Mouse (Mus musculus) neural tube, embryonic 15.5 days (tissue): ENCODE data around the gene Dab1. TPM values are rescaled to one million over a fixed set of nuclear protein-coding genes. Genes with fewer than 3 reads are reported as not detected.

ENCODE experiments used
- ATAC-seq: fragments of 200-750 bp; cut with Nextera tagmentation; 2 replicates; pipeline ENCODE4 v1.8.0; 2017; ENCODE audit warnings: mild to moderate bottlenecking, moderate TSS enrichment, moderate library complexity; ENCODE audit not compliant: low FRiP score
- H3K27ac ChIP-seq: fragments of 300-500 bp; sonication (generic); replicated peaks from 2 replicates; pipeline ENCODE4 v1.5.1; 2015; ENCODE audit warnings: mild to moderate bottlenecking, inconsistent platforms
- H3K27me3 ChIP-seq: fragments of 300-500 bp; sonication (generic); replicated peaks from 2 replicates; pipeline ENCODE4 v1.6.1; 2015; ENCODE audit warnings: inconsistent platforms
- H3K36me3 ChIP-seq: fragments of 300-500 bp; sonication (generic); 2 replicates; pipeline ENCODE4 v1.6.1; 2015; ENCODE audit warnings: inconsistent platforms
- H3K4me1 ChIP-seq: fragments of 300-500 bp; sonication (generic); 2 replicates; pipeline ENCODE4 v1.6.1; 2015; ENCODE audit warnings: inconsistent platforms
- H3K4me2 ChIP-seq: fragments of 300-500 bp; sonication (generic); 2 replicates; pipeline ENCODE4 v1.6.1; 2015; ENCODE audit warnings: inconsistent platforms, mild to moderate bottlenecking, moderate library complexity
- H3K4me3 ChIP-seq: fragments of 300-500 bp; sonication (generic); replicated peaks from 2 replicates; pipeline ENCODE4 v1.5.1; 2015; ENCODE audit warnings: mild to moderate bottlenecking, inconsistent platforms
- H3K9ac ChIP-seq: fragments of 300-500 bp; sonication (generic); replicated peaks from 2 replicates; pipeline ENCODE4 v1.6.1; 2015; ENCODE audit warnings: mild to moderate bottlenecking, inconsistent platforms
- H3K9me3 ChIP-seq: fragments of 300-500 bp; sonication (generic); replicated peaks from 2 replicates; pipeline ENCODE4 v1.6.1; 2016; ENCODE audit warnings: inconsistent platforms
- WGBS: fragments of 180-500 bp; shearing (Covaris S2); methylation state at CpG from one replicate; pipeline ENCODE4 v1.1.7; 2015; ENCODE audit warnings: mixed read lengths; 5-methylcytosine and 5-hydroxymethylcytosine counted together
- polyA plus RNA-seq: library from polyadenylated mRNA; unstranded; fragments of >200 nt; fragmentation: Nextera tagmentation; extraction: Ambion mirVana; gene quantifications from 2 replicates; pipeline ENCODE4 v1.2.1, GENCODE M21; 2015

Dab1 gene
- polyA plus RNA-seq, 1 experiment from 2014 or later: 57.9 TPM

DNA sequence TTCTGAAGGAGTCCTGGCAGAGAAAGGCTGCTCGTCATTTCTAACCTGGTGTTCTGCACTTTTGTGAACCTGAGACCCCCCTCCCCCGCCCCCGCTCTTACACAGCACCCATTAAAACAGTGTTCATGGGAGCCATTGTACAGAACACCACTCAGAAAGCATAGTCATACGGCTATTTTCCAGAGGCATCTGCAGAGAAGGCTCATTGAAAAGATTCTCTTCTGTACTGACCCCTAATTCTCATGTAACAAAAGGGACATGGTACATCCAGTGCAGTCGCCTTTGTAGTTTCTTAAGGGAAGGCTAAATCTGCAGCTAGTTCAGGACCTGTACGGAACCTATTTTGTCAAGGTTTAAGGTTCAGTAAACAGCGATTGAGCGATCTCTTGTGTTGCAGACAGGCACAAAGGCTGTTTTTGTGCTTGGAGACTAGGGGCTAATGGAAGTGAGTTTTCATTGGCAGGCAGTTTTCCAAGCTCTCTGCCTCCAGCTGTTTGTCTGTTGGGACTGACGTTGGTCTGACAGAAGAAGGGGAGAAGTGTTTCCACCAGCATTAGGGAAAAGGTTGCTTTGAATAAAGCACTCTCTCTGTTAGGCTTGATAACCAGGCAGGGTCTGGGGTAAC, 780.1 kb downstream of the Dab1 start:
- no peaks in the 10 kb centered on the region; the same call in 1 of the 2 replicates for H3K27me3 ChIP-seq
- WGBS: 28% methylated on average over 9 of the region's 9 CpGs
- ATAC-seq: peak; percentile 21; the same call in 1 of the 2 replicates
- H3K4me3 ChIP-seq: no peak overlapping the region
- H3K9me3 ChIP-seq: no peaks in the 10 kb centered on the region
- H3K27ac ChIP-seq: 0 out of 2 replicates have a peak overlapping the region, but pooled peaks have one; percentile 18
- H3K36me3 ChIP-seq: no peaks in the 10 kb centered on the region
- H3K9ac ChIP-seq: peak overlapping the region; percentile 10; the same call in 1 of the 2 replicates
- peak overlapping the region; percentile 29 for H3K4me2 ChIP-seq
- peaks cover 9% of the 10 kb centered on the region for H3K4me1 ChIP-seq

GRCm38 (mm10) chr4:104404099-104404498, 784.9 kb downstream of the Dab1 start:
- WGBS: 83% methylated on average over 5 of the region's 5 CpGs
- no peak overlapping the region for H3K9ac ChIP-seq
- no peak for ATAC-seq
- no peak overlapping the region for H3K27ac ChIP-seq
- H3K4me1 ChIP-seq: peaks cover 13% of the 10 kb centered on the region
- H3K4me2 ChIP-seq: no peak overlapping the region
- H3K9me3 ChIP-seq: no peaks in the 10 kb centered on the region
- no peaks in the 10 kb centered on the region for H3K36me3 ChIP-seq
- H3K27me3 ChIP-seq: no peaks in the 10 kb centered on the region
- no peak overlapping the region for H3K4me3 ChIP-seq

- Histone ChIP-seq H3K9ac (no peak overlapping the region), H3K27ac (no peak overlapping the region), H3K4me2 (no peak overlapping the region), H3K4me3 (no peak overlapping the region), H3K4me1 (peaks cover 13% of the 10 kb centered on the region), H3K9me3 (no peaks in the 10 kb centered on the region), H3K36me3 (no peaks in the 10 kb centered on the region), H3K27me3 (no peaks in the 10 kb centered on the region)
- no peak for ATAC-seq
- 72% methylated on average over 6 of the region's 6 CpGs for whole genome bisulfite sequencing
Measured at GRCm38 (mm10) chr4:104410922-104411321, 791.8 kb downstream of the Dab1 start.

- Histone ChIP-seq H3K4me2 (no peak overlapping the region), H3K27ac (no peak overlapping the region), H3K4me3 (no peak overlapping the region), H3K9me3 (no peaks in the 10 kb centered on the region), H3K4me1 (peaks cover 7% of the 10 kb centered on the region), H3K36me3 (no peaks in the 10 kb centered on the region), H3K27me3 (no peaks in the 10 kb centered on the region; the same call in 1 of the 2 replicates), H3K9ac (no peak overlapping the region)
- ATAC-seq: no peak
- WGBS: 17% methylated on average over 2 of the region's 2 CpGs
Measured at GRCm38 (mm10) chr4:104415482-104415881, 796.3 kb downstream of the Dab1 start.

- Histone ChIP-seq H3K27me3 (no peaks in the 10 kb centered on the region; the same call in 1 of the 2 replicates), H3K4me1 (peaks cover 7% of the 10 kb centered on the region), H3K4me3 (no peak overlapping the region), H3K27ac (no peak overlapping the region), H3K4me2 (no peak overlapping the region), H3K9me3 (no peaks in the 10 kb centered on the region), H3K36me3 (no peaks in the 10 kb centered on the region), H3K9ac (no peak overlapping the region)
- WGBS: 95% methylated on average over 2 of the region's 2 CpGs
- no peak for ATAC-seq
Measured at GRCm38 (mm10) chr4:104418354-104418753, 799.2 kb downstream of the Dab1 start.

DNA sequence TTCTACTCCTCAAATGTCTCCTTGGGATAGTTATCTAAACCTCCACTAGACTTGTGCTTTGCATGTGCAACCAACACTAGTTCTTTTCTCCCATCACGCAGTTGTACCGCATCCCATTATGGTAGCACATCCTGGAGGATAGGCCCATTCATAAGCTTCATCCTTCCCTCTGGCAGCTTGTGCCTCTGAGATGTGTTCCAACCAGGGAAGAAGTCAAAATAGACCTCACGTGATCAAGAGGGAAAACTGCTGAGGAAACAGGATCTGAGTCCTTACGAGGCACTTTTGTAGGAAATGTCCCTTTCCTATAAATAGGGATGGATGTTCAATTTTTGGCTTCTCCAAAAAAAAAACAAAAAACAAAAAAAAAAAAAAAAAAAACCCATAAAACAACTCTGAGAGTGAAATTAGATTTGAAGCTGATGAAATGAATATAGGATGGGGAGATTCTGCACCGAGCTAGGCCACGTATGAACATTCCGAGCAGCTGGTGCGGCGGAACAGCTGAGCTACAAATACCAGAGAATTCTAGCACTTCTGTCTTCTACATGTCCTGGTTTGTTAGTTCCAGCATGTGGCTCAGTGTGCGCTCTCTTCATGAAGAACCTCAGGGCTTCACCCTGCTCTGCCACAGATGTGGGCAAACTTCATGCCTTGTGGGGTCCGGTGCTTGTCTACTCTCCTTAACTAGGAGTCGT, 802.0 kb downstream of the Dab1 start:
- Histone ChIP-seq H3K9me3 (no peaks in the 10 kb centered on the region), H3K4me1 (no peaks in the 10 kb centered on the region), H3K36me3 (no peaks in the 10 kb centered on the region), H3K27ac (no peak overlapping the region), H3K4me2 (no peak overlapping the region), H3K27me3 (no peaks in the 10 kb centered on the region; the same call in 1 of the 2 replicates), H3K4me3 (no peak overlapping the region), H3K9ac (no peak overlapping the region)
- no peak for ATAC-seq
- 95% methylated on average over 12 of the region's 12 CpGs for whole genome bisulfite sequencing

DNA sequence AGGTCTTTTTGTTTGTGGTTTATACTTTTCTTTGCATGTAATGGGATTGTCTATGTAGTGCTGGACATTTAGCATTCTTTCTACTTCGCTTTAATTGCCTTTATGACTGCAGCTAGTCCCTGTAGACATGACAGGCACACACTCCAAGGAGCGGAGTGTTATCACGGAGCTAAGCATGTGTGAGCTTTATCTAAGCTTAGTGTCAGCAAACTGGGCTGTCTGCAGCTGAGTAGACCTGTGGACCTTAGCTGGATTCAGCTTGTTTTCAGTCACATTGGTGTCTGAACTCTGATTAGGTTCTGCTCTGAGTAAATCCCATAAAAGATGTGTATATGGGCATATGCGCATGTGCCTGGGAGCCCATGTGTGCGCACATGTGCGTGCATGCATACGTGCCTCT, 810.0 kb downstream of the Dab1 start:
- no peak overlapping the region for H3K4me2 ChIP-seq
- H3K27ac ChIP-seq: no peak overlapping the region
- 86% methylated on average over 7 of the region's 7 CpGs for WGBS

GRCm38 (mm10) chr4:104431231-104431855, 812.2 kb downstream of the Dab1 start:
- ATAC-seq: no peak
- H3K9me3 ChIP-seq: no peaks in the 10 kb centered on the region
- 69% methylated on average over 7 of the region's 7 CpGs for WGBS
- no peak overlapping the region for H3K9ac ChIP-seq
- H3K4me1 ChIP-seq: peaks cover 10% of the 10 kb centered on the region
- H3K27me3 ChIP-seq: no peaks in the 10 kb centered on the region
- no peak overlapping the region for H3K27ac ChIP-seq
- no peak overlapping the region for H3K4me2 ChIP-seq
- no peaks in the 10 kb centered on the region for H3K36me3 ChIP-seq
- H3K4me3 ChIP-seq: no peak overlapping the region

More for the DNA sequence above, 810.0 kb downstream of the Dab1 start:
- no peaks in the 10 kb centered on the region for H3K9me3 ChIP-seq
- H3K9ac ChIP-seq: no peak overlapping the region
- no peak for ATAC-seq
- no peak overlapping the region for H3K4me3 ChIP-seq
- H3K4me1 ChIP-seq: peaks cover 10% of the 10 kb centered on the region
- H3K36me3 ChIP-seq: no peaks in the 10 kb centered on the region
- no peaks in the 10 kb centered on the region for H3K27me3 ChIP-seq

DNA sequence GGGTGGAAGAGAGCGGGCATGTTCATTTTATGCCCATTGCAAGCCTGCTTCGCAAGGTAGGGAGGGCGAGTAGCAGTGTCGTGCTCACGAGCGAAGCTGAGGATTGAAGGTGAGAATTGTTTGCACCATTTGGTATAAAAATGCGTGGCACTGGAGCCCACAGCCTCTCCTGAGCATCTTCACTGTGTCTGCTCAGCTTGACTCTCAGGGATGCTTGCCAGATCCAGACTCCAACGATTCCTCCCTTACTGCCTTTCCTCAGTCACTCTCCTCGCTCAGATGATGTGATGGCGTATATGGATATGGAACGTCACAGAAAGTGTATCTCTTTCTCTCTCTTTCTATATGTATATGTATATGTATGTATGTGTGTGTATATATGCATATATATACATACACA, 813.0 kb downstream of the Dab1 start:
- Histone ChIP-seq H3K9me3 (no peaks in the 10 kb centered on the region), H3K4me1 (peaks cover 10% of the 10 kb centered on the region), H3K4me3 (no peak overlapping the region), H3K4me2 (no peak overlapping the region), H3K36me3 (no peaks in the 10 kb centered on the region), H3K9ac (no peak overlapping the region), H3K27ac (no peak overlapping the region), H3K27me3 (no peaks in the 10 kb centered on the region)
- WGBS: 77% methylated on average over 11 of the region's 11 CpGs
- no peak for ATAC-seq

DNA sequence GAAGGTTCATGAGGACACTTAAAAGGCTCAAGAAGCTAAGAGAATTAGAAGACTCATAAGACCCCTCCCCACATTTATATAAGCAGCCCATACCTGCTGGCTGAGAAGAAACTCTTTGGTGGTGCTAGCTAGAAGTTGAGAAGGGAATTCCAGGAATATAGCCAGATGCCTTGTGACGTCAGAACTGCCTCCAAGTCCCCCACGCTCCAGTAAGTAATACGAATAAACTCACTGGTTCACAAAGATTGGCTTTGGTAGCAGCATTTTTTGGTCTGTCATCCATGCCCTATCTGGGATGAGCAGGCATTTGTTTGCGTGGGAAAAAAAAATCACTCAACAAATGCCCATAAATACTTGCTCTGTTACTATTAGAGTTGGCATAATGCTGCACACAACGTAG, 816.6 kb downstream of the Dab1 start:
- no peaks in the 10 kb centered on the region for H3K9me3 ChIP-seq
- no peaks in the 10 kb centered on the region for H3K27me3 ChIP-seq
- no peak for ATAC-seq
- no peak overlapping the region for H3K4me3 ChIP-seq
- no peak overlapping the region for H3K27ac ChIP-seq
- H3K9ac ChIP-seq: no peak overlapping the region
- H3K4me1 ChIP-seq: peaks cover 23% of the 10 kb centered on the region
- no peak overlapping the region for H3K4me2 ChIP-seq
- no peaks in the 10 kb centered on the region for H3K36me3 ChIP-seq
- 87% methylated on average over 5 of the region's 5 CpGs for WGBS

DNA sequence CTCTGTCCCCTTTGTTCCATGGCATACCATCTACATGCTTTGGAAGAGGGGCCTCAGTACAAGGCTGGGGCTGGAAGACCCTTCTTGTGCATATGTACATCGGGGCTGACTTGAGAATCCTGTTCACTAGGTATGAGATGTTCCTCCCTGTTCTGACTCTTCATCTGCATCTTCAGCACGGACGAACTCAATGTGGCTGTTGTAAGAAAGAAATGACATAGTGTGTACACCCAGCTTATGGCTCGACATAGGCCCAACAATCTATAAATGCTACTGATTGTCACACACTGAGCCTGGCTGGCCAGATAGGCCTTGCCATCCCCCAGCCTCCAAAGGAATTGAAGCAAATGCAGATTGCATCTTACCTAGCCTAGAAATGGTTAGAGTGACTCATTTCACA, 817.3 kb downstream of the Dab1 start:
- Histone ChIP-seq H3K36me3 (no peaks in the 10 kb centered on the region), H3K9me3 (no peaks in the 10 kb centered on the region), H3K4me2 (no peak overlapping the region), H3K27ac (no peak overlapping the region), H3K9ac (no peak overlapping the region), H3K4me3 (no peak overlapping the region), H3K27me3 (no peaks in the 10 kb centered on the region), H3K4me1 (peaks cover 20% of the 10 kb centered on the region)
- ATAC-seq: no peak
- WGBS: 93% methylated on average over 4 of the region's 4 CpGs

GRCm38 (mm10) chr4:104438730-104439129, 819.6 kb downstream of the Dab1 start:
- Histone ChIP-seq H3K27me3 (no peaks in the 10 kb centered on the region), H3K4me1 (peaks cover 24% of the 10 kb centered on the region), H3K9me3 (no peaks in the 10 kb centered on the region), H3K9ac (no peak overlapping the region), H3K36me3 (no peaks in the 10 kb centered on the region), H3K4me2 (no peak overlapping the region), H3K27ac (no peak overlapping the region), H3K4me3 (no peak overlapping the region)
- 90% methylated on average over 4 of the region's 4 CpGs for WGBS
- ATAC-seq: no peak
